Mouse (Mus musculus) E14TG2a.4 (cell line): ENCODE measurements around the gene Trip12.

Experiments used
- CTCF ChIP-seq: conservative IDR thresholded peaks from 2 replicates; pipeline ENCODE4 v1.5.1; 2014; ENCODE audit warnings: low read length
- NANOG ChIP-seq: IDR thresholded peaks from 2 replicates; pipeline ENCODE4 v1.6.1; 2014; ENCODE audit warnings: borderline replicate concordance, low read length, mixed read lengths

DNA sequence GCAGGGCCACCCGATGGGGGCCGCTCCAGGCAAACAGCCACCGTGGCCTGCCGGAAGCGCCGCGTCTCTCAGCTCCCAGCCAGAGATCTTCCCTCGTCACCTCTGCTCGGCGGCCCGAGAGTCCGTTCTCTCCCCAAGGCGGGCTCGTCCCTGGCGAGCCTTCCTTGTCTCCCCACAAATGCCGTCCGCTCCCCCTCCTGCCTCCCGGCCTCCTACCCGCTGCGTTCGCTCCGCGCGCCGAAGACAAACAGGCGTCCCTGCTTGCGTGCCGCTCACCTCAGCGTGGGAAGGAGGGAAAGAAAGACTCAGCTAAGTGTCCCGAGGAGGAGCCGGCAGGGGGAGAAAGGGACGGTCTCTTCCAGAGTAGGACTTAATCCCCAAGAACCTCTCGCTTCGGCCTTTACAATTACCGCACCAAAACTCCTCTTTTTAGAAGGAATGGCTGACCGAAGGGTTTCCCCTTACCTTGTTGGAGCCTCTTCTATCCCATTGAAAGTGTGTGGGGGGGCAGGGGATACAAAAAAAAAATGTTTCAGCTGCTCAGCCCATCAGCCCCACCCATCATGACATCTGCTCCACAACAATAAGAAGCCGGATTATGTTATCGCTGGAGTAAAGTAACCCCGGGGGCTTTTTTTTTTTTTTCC lies at the start of gene Trip12:
- TF ChIP-seq CTCF (no peak), NANOG (peak; percentile 33; the same call in 1 of the 2 replicates)
